Mouse (Mus musculus) left cerebral cortex, postnatal 10 days (tissue): Measurements from ENCODE around the gene Rprml. TPM values are rescaled to one million over a fixed set of nuclear protein-coding genes. Genes with fewer than 3 reads are reported as not detected.

Experiments used
- DNase-seq, 2 experiments: peaks; one replicate each; pipeline ENCODE4 v3.0.0; 2021 to 2022; ENCODE audit warnings: low spot score in 2 of 2, mixed read lengths in 1 of 2; ENCODE audit errors: extremely low spot score in 1 of 2
- intact Hi-C: fragments of 180-260 bp; cut with DNase I; formaldehyde crosslinking; loops from one replicate; pipeline ENCODE4 v1.15.1; 2025
- total RNA-seq, 2 experiments: library from RNA; stranded (reverse); gene quantifications; 2 replicates each; pipeline ENCODE4 v1.2.3; 2021

Gene Rprml
- total RNA-seq, 2 experiments from 2014 or later = 111 to 117 TPM

DNA sequence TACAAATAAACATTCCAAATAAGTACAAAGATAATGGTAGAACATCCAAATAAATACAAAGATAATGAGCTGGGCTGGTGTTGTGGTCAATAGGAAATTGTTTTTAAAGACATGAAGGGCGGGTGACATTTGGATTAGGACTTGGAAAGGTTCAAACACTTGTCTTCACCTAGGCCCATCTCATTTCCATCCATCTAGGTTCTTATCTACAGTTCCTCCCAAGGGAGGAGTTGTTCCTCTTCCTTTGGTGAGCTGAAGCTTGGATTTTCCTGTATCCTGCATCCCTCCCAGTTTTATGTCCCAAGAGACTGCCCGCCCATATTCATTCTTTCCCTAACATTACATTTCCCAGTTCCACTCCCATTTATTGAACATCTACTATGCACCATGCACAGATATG, 48.9 kb downstream of the Rprml start:
- intact Hi-C loops = no loop called here

More for the DNA sequence above, 48.9 kb downstream of the Rprml start:
- DNase-seq = no peak

Other genes with a start within 250 kb of the Rprml start
- gene Plekhm1, start 236.9 kb upstream of the Rprml start, total RNA-seq = 10 to 100 TPM; 13.4 to 13.6 TPM
- not detected for gene Lrrc37a, start 145.0 kb upstream of the Rprml start, total RNA-seq
- gene Gm884, start 28.4 kb upstream of the Rprml start, total RNA-seq = under 1 TPM; 0.02 to 0.04 TPM
- not detected for gene Lyzl6, start 10.7 kb upstream of the Rprml start, total RNA-seq
- 10 to 100 TPM; 71.8 to 76.4 TPM for gene Gosr2, start 48.3 kb downstream of the Rprml start, total RNA-seq
- gene Wnt9b, start 100.3 kb downstream of the Rprml start, total RNA-seq = under 1 TPM in 1 of 2 experiments, not detected in 1; 0.08 TPM
- gene Wnt3, start 124.6 kb downstream of the Rprml start, total RNA-seq = under 1 TPM; 0.69 to 0.99 TPM